Mouse (Mus musculus): Measurements from ENCODE around the gene Nr1i2. TPM values are rescaled to one million over a fixed set of nuclear protein-coding genes. Genes with fewer than 3 reads are reported as not detected.
"Not testable (repeated sequence)": the region's sequence is repeated elsewhere in the genome, so short reads cannot be mapped to it uniquely, and the experiment has no call there.

Gene Nr1i2
- polyA plus RNA-seq, 1 experiment from 2014 or later: 6.2 TPM

DNA sequence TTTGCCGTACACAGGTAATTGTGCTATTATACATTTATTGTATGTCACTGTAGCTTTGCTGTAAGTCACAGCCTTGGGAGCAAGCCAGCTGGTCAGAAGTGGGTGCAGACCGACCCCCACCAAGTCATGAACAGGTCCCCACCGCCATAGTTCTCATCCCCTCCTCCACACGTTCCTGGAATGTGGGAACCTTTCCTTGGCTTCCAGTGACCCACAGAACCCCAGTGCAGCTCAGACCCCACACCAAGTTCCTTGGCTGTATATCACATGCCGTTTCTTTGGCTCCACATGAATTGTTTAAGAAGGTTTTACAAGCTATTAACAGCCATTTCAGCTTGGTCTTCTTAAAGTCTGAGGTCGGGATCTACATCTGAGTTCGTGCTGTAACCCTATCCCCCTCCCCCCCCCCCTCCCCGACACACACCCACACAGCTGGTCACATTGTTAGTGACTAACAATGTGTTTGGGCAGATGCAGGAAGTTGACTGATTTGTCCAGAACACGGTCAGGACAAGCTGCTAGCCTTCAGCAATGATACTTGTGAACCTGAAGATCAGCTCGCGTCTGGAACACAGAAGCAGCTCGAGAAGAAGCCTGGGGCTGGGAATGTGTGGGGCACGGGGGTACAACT, 46.2 kb downstream of the Nr1i2 start:
- 26% methylated on average over 13 of the region's 13 CpGs for WGBS
- Histone ChIP-seq H3K9ac (no peak overlapping the region), H3K36me3 (no peaks in the 10 kb centered on the region), H3K4me2 (no peak overlapping the region), H3K4me3 (replicated peaks) (no peak overlapping the region), H3K4me1 (0 out of 2 replicates have a peak, but pooled peaks cover 3% of the 10 kb centered on the region), H3K27me3 (replicated peaks) (no peaks in the 10 kb centered on the region), H3K27ac (no peak overlapping the region), H3K9me3 (no peaks in the 10 kb centered on the region)
- no peak for ATAC-seq (ENCODE audit: insufficient read depth, low FRiP score, low read depth)

DNA sequence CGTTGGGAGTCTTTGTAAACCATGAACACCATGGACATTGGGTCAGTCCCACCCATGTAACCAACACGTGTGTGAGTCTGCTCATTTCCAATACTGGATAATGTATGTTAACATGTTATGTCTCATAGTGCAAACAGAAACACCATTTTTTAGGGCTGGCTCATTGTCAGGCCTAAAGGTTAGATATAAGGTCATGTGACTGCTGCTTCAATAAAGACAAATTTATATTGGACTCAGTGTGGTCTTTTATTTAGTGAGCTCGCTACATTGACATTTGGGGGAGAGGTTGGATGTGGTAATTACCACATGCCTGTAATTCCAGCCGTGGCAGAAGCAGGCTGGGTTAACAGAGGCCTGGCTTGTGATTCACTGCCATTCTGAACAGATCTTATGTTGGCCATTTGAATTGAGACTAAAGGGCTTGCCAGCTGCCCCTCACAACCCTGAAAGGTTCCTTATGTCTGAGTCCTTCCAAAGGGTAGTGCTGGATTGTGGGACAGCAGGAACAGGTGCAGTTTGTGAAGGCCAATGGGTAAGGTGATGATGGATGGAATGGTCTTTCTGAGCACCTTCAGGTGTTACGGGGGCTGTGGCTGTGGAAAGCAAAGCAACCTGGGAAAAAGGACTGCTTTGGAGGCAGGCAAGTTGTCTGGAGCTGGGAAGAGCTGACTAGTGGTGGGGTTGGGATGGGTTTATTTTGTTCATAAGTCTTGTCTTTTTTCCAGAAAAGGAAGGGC, 48.6 kb downstream of the Nr1i2 start:
- H3K9me3 ChIP-seq: no peaks in the 10 kb centered on the region
- H3K36me3 ChIP-seq: no peaks in the 10 kb centered on the region
- H3K4me1 ChIP-seq: 0 out of 2 replicates have a peak, but pooled peaks cover 3% of the 10 kb centered on the region
- no peak overlapping the region for H3K27ac ChIP-seq
- H3K27me3 ChIP-seq (replicated peaks): no peaks in the 10 kb centered on the region
- H3K9ac ChIP-seq: no peak overlapping the region
- ATAC-seq (ENCODE audit: insufficient read depth, low FRiP score, low read depth): no peak
- H3K4me2 ChIP-seq: no peak overlapping the region
- H3K4me3 ChIP-seq (replicated peaks): no peak overlapping the region
- 73% methylated on average over 5 of the region's 5 CpGs for WGBS

DNA sequence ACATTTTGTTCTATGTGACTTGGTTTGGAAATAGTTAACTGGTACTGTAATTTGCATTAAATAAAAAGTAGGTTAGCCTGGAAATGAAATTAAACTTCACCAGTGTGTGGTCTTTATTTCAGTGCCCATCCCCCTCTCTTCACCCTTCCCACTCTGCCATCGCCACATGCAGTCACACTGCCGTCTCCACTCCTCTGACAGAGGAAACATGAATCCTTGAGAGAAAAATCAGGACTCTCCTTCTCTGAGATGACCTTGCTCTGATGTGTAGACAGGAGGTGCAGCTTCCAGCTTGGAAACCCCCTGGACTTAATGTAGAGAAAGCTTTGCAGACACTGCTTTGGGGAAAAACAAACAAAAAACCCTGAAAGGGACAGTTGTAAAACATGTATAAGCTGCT, 49.2 kb downstream of the Nr1i2 start:
- H3K27ac ChIP-seq: no peak overlapping the region
- ATAC-seq (ENCODE audit: insufficient read depth, low FRiP score, low read depth): no peak
- H3K27me3 ChIP-seq (replicated peaks): no peaks in the 10 kb centered on the region
- H3K4me1 ChIP-seq: 0 out of 2 replicates have a peak, but pooled peaks cover 3% of the 10 kb centered on the region
- no peaks in the 10 kb centered on the region for H3K9me3 ChIP-seq
- no peak overlapping the region for H3K9ac ChIP-seq
- WGBS: 64% methylated on average over 2 of the region's 2 CpGs
- H3K36me3 ChIP-seq: no peaks in the 10 kb centered on the region
- no peak overlapping the region for H3K4me2 ChIP-seq
- H3K4me3 ChIP-seq (replicated peaks): no peak overlapping the region

DNA sequence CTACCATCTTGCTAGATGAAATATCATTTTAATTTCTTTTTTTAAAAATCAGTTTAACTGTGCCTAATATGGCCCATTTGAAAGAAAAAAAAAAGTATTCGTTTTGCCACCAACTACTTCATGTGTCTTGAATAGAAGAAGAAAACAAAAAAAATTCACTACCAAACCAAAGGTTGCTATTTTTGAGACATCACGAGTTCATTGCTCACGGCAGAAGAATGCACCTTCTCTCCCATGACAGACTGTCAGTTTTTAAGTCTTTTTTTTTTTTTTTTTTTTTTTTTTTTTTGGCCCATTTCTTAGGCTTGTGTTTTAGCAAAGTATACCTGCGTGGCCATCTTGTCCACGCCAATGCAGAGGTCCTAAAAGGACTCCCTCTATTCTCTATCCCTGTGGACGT, 50.5 kb downstream of the Nr1i2 start:
- Histone ChIP-seq H3K4me3 (replicated peaks) (no peak overlapping the region), H3K27me3 (replicated peaks) (no peaks in the 10 kb centered on the region), H3K9ac (no peak overlapping the region), H3K36me3 (peaks cover 3% of the 10 kb centered on the region; the same call in 1 of the 2 replicates), H3K9me3 (no peaks in the 10 kb centered on the region), H3K4me1 (0 out of 2 replicates have a peak, but pooled peaks cover 3% of the 10 kb centered on the region), H3K27ac (no peak overlapping the region), H3K4me2 (no peak overlapping the region)
- 91% methylated on average over 6 of the region's 6 CpGs for WGBS
- ATAC-seq (ENCODE audit: insufficient read depth, low FRiP score, low read depth): no peak

DNA sequence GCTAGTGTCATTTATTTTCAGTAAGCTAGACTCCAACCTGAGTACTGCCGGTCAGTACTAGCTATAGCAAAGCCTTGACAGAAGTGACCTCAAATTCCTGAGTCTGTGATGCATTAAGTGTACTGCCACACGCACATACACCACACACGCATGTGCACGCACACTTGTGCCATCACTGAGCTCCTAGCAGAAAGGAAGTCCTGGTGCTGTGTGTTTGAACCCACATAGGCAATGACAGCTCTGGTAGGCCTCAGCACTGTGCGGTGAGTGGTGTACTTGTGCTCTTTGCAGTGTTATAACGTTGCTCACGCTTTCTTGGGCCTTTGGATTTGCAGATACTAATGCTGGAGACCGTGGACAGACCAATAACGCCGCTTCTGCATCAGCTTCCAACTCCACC, 54.5 kb downstream of the Nr1i2 start:
- Histone ChIP-seq H3K36me3 (peaks cover 3% of the 10 kb centered on the region), H3K4me1 (no peaks in the 10 kb centered on the region), H3K4me3 (replicated peaks) (no peak overlapping the region), H3K9ac (no peak overlapping the region), H3K27ac (no peak overlapping the region), H3K4me2 (no peak overlapping the region), H3K27me3 (replicated peaks) (no peaks in the 10 kb centered on the region), H3K9me3 (no peaks in the 10 kb centered on the region)
- WGBS: 91% methylated on average over 10 of the region's 10 CpGs
- ATAC-seq (ENCODE audit: insufficient read depth, low FRiP score, low read depth): no peak

DNA sequence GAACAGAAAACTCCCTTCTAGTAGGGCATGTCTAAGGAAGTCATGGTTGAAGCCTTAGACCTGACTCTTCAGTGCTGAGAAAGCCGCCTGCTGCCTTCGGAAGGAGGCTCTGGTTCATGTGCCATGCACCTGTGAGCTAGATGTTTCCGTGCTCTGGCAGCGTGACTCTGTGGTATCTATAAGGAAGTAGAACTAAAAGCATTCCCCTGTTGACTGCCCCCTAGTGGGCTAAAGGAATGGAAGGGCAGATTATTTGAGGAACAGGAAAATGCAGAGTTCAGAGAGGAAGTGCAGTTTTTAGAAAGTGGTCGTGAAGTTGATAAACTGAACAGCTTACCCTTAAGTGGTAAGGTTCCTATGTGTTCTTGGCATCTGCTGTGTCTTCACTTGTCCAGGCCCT, 54.9 kb downstream of the Nr1i2 start:
- no peaks in the 10 kb centered on the region for H3K9me3 ChIP-seq
- WGBS: 67% methylated on average over 5 of the region's 5 CpGs
- no peak overlapping the region for H3K4me2 ChIP-seq
- H3K36me3 ChIP-seq: peaks cover 3% of the 10 kb centered on the region
- H3K27ac ChIP-seq: no peak overlapping the region
- ATAC-seq (ENCODE audit: insufficient read depth, low FRiP score, low read depth): no peak
- no peak overlapping the region for H3K9ac ChIP-seq
- H3K27me3 ChIP-seq (replicated peaks): no peaks in the 10 kb centered on the region
- H3K4me1 ChIP-seq: no peaks in the 10 kb centered on the region
- H3K4me3 ChIP-seq (replicated peaks): no peak overlapping the region

DNA sequence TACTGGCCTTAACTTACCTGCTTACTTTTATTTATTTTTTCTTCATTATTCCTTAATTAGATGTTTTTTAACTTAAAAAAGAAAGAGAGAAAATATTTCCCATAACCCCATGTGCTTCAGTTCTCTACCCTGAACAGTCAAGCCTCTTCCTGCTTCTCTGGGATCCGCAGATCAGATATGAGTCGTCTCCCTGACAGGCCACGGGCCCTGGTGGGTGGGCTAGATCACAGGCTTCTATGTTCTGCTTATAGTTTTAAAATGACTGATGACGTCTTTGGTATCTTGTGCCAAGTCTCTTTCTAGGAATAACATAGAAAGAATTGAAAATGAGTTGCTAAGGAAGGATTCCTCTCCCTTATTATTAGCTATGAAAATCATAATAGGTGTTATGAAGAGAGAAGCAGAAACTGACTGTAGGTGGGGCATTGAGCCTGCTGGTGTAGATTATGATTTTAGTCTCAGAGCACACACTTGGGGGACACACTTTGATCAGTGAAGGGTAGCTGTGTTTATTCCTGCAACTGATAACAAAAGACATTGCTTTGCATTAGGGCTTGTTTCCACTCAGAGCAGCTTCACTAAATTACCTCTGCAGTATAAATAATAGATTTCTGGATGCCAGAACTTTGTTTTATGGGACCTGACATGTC, 57.6 kb downstream of the Nr1i2 start:
- Histone ChIP-seq H3K36me3 (peaks cover 3% of the 10 kb centered on the region), H3K27ac (no peak overlapping the region), H3K27me3 (replicated peaks) (no peaks in the 10 kb centered on the region), H3K9ac (no peak overlapping the region), H3K4me2 (no peak overlapping the region), H3K9me3 (no peaks in the 10 kb centered on the region), H3K4me3 (replicated peaks) (no peak overlapping the region), H3K4me1 (no peaks in the 10 kb centered on the region)
- ATAC-seq (ENCODE audit: insufficient read depth, low FRiP score, low read depth): no peak
- WGBS: 40% methylated on average over 4 of the region's 4 CpGs

DNA sequence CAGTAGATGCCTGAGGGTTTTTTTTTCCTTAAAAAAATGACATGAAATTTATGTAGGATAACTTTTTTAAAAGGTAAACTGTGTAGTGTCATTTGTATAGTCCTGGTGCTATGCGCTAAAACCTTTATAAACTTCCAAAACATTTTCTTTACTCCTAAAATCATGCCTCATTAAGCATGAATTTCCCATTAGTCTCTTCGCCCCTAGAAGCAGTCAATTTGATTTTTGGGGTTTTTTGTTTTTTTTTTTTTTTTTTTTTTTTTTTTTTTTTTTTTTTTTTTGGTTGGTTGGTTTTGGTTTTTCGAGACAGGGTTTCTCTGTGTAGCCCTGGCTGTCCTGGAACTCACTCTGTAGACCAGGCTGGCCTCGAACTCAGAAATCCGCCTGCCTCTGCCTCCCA, 72.1 kb downstream of the Nr1i2 start:
- not testable (repeated sequence) for H3K9me3 ChIP-seq; ATAC-seq (ENCODE audit: insufficient read depth, low FRiP score, low read depth); H3K9ac ChIP-seq; H3K4me2 ChIP-seq; H3K4me1 ChIP-seq; H3K4me3 ChIP-seq (replicated peaks); H3K27me3 ChIP-seq (replicated peaks); H3K27ac ChIP-seq
- 85% methylated on average over 5 of the region's 5 CpGs for WGBS
- H3K36me3 ChIP-seq: peaks cover 20% of the 10 kb centered on the region

DNA sequence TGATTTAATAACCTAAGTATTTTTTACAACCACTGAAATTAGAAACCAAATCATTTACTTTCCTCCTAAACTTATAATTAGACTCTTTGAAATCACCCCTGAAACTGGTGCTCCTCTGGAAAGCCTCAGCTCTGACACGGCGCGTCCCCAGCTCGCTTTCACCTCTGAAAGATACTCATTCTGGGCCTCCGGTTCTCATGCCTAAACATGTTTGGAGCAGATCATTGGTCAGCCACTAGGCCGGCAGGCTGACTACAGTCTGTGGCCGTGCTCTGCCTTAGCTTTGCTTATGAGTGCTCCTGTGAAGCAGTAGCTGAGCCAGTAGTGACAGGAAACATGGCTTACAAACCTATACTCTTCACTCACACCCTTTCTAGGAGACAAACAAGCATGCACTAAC, 89.4 kb downstream of the Nr1i2 start:
- H3K27me3 ChIP-seq (replicated peaks): no peaks in the 10 kb centered on the region
- ATAC-seq (ENCODE audit: insufficient read depth, low FRiP score, low read depth): no peak
- WGBS: 84% methylated on average over 7 of the region's 7 CpGs
- H3K4me3 ChIP-seq (replicated peaks): no peak overlapping the region
- H3K9ac ChIP-seq: no peak overlapping the region
- no peaks in the 10 kb centered on the region for H3K4me1 ChIP-seq
- H3K36me3 ChIP-seq: peaks cover 7% of the 10 kb centered on the region; the same call in 1 of the 2 replicates
- no peaks in the 10 kb centered on the region for H3K9me3 ChIP-seq
- no peak overlapping the region for H3K4me2 ChIP-seq
- no peak overlapping the region for H3K27ac ChIP-seq

Other genes with a start within 250 kb of the Nr1i2 start
- gene Gsk3b, start 205.8 kb downstream of the Nr1i2 start, polyA plus RNA-seq (2015; fragmentation: Nextera tagmentation; extraction: Ambion mirVana): 54.0 and 54.2 TPM in 2 replicates
- 0.09 and 0.14 TPM in 2 replicates for gene Maats1, start 47.3 kb upstream of the Nr1i2 start, polyA plus RNA-seq (2015; fragmentation: Nextera tagmentation; extraction: Ambion mirVana)
- gene Cox17, start 52.2 kb upstream of the Nr1i2 start, polyA plus RNA-seq (2015; fragmentation: Nextera tagmentation; extraction: Ambion mirVana): 181 and 190 TPM in 2 replicates
- gene Gm21987, start 52.2 kb upstream of the Nr1i2 start, polyA plus RNA-seq (2015; fragmentation: Nextera tagmentation; extraction: Ambion mirVana): not detected in 2 replicates
- gene Popdc2, start 67.4 kb upstream of the Nr1i2 start, polyA plus RNA-seq (2015; fragmentation: Nextera tagmentation; extraction: Ambion mirVana): 9.9 and 13.7 TPM in 2 replicates
- gene Pla1a, start 138.3 kb upstream of the Nr1i2 start, polyA plus RNA-seq (2015; fragmentation: Nextera tagmentation; extraction: Ambion mirVana): 3.2 and 5.8 TPM in 2 replicates
- gene Adprh, start 157.9 kb upstream of the Nr1i2 start, polyA plus RNA-seq (2015; fragmentation: Nextera tagmentation; extraction: Ambion mirVana): 77.1 and 80.4 TPM in 2 replicates
- 0.36 and 0.55 TPM in 2 replicates for gene Cd80, start 160.7 kb upstream of the Nr1i2 start, polyA plus RNA-seq (2015; fragmentation: Nextera tagmentation; extraction: Ambion mirVana)
- 25.3 and 27.3 TPM in 2 replicates for gene Timmdc1, start 227.8 kb upstream of the Nr1i2 start, polyA plus RNA-seq (2015; fragmentation: Nextera tagmentation; extraction: Ambion mirVana)